Mouse (Mus musculus) c-Kit-negative CD71-positive TER-119-positive erythroid progenitor cells, embryonic 14.5 days (primary cell): ENCODE results near the gene Lrrc38.

Experiments
- DNase-seq: peaks from one replicate; pipeline ENCODE4 v3.0.0-alpha.2; 2013; ENCODE audit warnings: low read depth, low spot score

The Lrrc38 gene

DNA sequence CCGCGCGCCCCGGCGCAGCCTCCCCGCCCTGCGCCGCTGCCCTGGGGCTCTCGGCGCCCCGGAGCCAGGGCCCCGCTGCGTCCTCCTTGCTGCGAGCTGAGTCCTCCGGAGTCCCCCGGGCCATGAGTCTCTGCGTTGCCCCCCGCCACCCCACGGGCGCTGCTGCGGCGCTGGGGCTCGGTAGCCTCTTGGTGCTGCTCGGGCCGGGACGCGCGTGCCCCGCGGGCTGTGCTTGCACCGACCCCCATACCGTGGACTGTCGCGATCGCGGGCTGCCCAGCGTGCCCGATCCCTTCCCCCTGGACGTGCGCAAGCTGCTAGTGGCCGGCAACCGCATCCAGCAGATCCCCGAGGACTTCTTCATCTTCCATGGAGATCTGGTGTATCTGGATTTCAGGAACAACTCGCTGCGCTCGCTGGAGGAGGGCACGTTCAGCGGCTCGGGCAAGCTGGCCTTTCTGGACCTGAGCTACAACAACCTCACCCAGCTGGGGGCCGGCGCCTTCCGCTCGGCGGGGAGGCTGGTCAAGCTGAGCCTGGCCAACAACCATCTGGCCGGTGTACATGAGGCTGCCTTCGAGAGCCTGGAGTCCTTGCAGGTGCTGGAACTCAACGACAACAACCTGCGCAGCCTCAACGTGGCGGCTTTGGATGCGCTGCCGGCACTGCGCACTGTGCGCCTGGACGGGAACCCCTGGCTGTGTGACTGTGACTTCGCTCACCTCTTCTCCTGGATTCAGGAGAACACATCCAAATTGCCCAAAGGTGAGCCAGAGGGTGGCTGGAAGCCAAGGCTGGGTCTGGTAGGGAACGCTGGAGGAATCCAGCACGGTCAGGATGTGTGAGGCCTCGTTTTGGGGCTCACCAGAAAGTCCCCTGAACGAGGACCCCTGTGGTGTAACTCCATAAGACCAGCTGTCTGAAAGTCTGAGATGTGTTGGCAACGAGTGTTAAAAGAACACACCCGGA is 774 bp downstream of the Lrrc38 start:
- DNase-seq: no peak

DNA sequence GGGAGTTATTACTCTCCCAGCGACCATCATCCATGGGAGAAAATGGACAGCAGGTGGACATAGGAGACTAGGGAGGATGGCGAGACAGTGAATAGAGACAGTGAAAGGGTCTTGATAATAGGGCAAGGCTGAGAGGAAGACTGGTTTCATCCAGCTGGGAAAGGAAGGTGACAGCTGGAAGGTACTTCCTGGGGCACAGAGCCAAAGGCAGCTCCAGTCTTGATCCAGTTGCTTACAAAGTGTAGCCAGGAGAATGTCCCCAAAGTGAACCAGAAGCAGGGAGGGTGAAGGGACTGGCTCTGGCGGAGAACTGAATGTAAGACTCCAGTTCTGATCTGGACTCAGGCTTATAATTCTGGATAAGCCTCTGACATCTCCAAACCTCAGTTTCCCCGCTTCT is 2.7 kb downstream of the Lrrc38 start:
- DNase-seq: no peak

DNA sequence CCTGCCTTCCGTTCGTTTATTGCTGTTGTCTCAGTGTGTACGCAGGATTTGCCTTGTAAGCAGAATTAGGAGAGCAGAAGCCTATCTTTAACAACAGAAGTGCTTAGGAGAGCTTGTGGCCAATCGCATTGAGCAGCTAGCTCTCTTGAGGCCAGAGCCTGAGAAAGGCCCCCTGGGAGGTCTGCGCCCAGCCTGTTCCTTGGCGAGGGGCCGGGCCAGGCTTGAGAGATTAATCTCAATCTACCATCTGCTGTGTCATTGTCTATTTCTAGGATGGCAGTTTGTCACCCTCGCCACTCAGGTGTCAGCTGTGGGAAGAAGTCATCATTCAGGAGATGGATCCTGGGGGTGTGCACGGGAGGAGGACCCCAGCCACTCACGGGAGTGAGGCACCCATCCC is 12.0 kb downstream of the Lrrc38 start:
- no peak for DNase-seq

DNA sequence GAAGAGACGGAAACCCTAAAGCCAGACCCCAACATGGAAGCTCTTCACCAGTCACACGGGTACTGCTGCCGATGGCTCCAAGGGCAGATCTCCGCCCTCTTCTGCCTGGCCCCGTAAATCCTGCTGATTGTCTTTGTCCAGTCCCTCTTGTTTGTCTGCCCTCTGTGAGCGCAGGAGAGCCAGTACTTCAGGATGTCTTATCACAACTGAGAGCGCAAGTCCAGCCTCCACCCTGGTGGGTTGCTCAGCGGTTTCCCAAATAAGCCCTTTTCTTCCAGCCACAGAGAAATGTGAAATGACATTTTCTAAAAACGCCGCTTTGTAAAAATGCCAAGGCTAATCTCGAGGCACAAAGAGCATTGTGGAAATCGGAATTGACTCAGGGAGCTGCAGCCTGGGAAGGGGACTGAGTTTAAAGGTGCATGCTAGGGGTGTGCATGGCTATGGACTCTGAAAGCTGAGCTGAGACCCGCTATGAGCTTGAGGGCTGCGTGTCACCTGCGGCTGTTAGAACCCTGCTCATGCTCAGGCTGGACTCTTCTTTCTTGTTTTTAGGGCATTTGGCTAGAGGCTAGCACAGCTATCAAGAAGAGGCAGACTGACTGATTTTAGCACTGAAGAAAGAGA is 17.0 kb downstream of the Lrrc38 start:
- DNase-seq: no peak

DNA sequence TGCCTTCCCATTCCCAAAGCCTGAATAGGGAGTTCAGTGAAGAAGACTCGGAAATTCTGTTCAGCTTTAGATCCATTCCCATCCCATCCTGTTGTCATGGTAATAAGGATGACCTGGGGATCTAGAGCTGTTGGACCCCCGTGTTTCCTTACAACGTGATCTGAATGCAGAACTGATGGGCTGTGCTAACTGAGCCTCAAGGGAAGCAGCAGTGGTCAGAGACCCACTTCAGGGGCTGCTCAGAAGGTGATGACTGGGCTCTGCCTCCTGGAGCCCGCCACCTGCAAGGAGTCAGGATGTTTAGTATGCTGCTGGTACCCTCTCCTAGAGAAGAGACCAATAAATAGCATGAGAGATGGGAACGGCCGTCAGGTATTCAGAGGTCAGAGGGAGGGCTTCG is 29.9 kb downstream of the Lrrc38 start:
- DNase-seq: no peak

DNA sequence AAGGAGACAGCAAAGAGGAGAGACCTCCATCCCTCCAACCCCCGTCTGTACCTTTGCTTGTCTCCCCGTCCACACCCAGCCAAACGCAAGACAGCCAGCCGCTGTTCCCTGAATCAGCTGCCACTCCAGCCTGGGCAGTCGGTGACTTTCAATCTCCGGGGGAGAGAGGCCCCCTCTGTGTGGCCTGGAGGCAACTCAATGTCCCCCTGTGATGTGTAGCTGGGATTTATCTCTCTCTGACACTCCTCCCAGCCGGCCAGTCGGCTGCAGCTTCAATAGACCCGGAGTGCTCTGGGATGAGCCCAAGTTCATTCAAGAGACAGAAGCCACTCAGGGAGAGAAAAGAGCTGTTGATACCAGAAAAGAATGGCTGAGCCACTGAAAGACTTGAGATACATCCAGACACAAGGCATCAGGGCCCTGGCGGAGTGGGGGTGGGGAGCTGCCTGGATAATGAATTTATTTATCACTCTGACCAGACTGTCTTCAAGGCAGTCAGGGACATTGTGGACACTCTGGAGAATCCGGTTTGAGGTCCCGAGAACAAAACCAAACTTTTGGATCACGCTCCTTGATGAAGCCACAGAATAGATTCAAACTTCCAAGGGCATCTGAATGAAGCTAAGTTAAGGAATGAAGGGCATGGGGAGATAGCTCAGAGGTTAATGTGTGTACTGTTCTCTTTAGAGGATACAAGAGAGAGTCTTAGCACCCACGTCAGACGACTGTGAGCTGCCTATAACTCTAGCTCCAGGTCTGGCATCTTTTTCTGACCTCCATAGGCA is 30.6 kb downstream of the Lrrc38 start:
- no peak for DNase-seq

DNA sequence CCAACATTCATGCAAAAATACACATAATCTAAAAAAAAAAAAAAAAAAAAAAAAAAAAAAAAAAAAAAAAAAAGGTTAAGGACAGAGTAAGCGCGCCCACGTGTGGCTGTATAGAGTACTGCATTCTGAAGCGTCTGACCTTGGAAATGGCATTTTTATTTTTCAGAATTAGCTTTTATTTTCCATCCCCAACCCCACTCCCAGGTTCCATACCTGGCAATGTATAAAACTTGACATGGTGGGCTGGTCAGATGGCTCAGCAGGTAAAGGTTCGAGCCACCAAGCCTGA is 31.1 kb downstream of the Lrrc38 start:
- no peak for DNase-seq

DNA sequence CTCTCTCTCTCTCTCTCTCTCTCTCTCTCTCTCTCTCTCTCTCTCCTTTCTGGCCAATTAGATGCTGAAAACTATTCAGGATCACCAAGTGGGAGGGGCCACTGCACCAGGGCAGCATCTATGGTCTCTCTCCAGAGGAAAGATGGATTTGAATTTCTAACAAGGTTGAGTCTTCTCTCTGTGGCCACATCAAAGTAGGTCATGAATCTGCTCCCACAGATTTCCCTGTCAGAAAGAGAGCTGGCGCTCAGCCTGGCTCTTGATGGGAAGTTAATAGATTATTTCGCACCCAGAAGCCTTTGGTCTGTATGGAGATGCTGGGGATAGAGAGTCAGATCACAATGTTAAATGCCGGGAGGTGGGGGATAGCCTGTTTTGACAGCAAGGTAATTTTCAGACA is 32.6 kb downstream of the Lrrc38 start:
- no peak for DNase-seq

DNA sequence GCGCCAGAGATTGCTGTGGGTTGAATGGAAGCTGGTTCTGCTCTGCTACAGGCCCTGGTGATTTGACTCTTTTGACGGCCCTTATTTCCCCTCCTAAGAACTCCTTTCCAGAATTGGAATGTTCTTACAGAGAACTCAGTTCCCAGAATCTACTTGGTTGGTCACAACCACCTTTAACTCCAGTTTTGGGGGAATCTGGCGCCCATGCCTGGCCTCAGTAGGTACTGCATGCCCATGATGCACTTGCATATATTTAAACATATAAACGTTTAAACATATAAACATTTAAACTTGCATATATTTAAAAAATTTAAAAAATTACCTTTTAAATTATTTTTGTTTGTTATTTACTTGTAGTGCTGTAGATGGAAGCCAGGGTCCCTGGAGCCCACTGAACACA is 34.1 kb downstream of the Lrrc38 start:
- no peak for DNase-seq

DNA sequence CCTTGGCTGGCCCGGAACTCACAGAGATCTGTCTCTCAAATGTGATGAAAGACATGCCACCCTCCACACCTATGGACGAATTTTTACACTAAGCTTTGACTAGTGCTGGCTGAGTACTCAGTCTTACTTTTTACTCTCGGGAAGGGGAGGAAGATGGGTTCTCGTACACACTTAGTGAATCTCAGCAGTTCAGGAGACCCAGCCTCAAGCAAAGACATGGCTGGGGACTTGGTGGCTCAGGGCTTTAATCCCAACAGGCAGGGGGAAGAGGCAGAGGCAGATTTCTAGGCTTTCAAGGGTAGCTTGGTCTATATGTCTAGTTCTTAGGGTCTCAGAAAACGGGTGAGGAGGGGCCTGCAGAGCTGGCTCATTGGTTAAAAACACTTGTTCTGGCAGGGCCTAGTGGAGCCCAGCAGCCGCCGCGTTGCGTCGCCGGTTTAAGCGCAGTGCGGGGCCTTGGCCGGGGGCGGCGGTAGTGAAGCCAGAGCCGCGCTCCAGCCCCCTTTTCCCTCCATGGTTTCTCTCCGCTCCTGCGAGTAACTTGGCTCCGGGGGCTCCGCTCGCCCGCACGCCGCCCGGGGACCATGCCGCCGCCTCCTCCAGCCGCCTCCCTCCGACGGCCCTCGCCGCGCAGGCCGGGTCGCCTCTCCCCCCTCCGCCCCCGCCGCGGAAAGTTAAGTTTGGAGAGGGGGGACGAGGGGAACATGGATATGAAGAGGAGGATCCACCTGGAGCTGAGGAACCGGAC is 39.6 kb downstream of the Lrrc38 start:
- DNase-seq: no peak

DNA sequence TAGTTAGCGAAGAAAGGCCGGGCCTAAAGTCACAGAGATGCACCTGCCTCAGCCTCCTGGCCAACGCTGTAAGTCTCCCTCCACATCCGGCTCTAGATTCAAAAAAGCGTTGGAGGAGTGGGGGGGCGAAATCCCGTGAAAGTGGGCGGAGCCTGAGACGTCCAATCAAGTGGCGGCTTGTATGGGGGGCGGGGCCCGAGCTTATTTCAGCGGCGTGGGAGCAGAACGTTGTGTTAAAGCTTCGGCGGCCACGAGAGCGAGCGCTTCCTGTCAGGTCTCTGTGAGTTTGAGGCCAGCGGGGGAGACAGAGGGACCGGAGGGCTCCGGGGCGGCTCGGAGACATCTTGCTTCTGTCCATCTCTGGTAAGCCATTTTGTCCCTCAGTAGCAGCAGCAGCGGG is 44.6 kb downstream of the Lrrc38 start, which contains the start of gene Pramel1:
Gene Pramel1 (plus strand): TSS at position 248 of the 400 bp plus-strand sequence.
- DNase-seq: no peak

DNA sequence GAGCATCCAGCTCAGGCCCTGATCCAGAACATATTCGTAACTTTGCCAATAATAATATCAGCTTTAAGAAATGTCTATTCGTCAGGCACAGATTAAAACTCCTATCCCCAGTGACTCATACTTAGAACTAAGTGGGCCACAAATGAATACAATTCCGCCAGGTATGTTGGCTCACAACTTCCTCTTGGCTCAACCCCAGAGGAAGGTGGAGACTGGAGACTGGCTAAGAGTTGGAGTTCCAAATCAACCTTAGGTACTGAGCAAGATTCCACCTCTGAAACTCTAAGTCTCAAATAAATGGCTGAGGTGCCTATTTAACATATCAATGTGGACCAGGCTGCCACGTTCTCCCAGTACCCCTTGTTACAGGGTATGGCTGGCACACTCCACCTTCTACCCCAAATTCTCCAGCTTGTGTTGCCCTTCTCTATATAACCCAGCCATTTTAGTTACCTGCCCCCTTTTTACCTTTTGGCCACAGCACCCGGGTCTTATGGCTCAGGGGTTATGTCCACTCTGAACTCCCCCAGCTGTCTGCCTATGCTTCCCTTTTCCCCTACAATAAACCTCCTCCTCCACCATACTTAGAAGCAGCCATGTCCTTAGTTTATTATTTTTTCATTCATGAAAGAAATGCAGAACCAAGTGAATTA is 62.1 kb downstream of the Lrrc38 start:
- DNase-seq: peak; percentile 4

DNA sequence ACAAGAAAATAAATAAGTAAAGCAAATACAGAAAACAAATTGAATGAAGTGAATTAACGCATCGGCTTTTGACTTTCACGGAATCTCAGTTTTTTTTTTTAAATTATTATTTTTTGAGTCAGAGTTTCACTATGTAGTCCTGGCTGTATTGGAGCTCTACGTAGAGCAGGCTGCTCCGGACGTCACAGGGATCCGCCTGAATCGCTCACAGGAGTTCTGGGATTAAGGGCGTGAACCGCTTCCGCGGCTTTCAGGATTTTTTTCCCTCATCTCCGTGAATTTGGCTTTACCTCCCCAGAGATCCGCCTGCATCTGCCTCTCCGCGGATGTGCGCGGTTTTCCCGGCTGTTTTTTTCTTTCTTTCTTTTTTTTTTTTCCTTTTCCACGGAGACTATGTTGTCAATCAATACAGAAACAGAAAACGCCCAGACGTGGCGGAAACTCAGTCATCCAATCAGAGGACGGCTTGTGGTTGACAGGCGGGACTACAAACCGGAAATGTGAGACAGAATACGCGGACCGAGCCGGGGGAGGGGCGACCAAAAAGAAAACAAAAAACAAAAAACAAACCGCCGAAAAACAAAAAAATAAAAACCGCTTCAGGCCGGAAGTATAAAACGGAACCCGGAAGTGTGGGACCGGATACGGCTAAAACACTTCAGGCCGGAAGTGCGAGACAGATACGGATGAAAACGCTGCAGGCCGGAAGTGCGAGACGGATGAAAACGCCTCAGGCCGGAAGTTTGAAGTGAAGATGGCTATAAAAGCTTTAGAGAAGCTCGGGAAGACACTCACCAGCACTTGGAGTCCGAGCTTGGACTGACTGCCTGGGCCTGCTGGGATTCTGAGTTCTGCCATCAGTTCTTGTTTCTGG is 62.9 kb downstream of the Lrrc38 start, which contains the start of gene Pramef8:
Gene Pramef8 (plus strand): TSS at position 208 of the 874 bp plus-strand sequence.
- DNase-seq: peak; percentile 86

DNA sequence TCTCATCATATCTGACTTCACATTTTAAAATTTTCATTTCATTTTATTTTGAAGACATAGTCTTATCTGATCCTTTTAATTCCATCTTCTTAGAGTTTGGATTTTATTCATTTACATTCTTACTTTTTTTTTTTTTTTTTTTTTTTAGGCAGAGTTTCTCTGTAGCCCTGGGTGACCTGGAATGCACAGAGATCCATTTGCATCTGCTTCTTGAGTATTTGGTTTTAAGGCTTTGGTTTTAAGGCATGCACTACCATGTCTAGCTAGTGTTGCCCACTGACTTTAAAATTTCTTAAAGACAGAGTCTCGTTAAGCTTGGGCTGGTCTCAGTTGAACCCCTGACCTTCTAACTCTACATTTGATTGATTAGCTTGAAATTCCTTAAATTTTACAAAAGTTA is 64.1 kb downstream of the Lrrc38 start:
- no peak for DNase-seq

DNA sequence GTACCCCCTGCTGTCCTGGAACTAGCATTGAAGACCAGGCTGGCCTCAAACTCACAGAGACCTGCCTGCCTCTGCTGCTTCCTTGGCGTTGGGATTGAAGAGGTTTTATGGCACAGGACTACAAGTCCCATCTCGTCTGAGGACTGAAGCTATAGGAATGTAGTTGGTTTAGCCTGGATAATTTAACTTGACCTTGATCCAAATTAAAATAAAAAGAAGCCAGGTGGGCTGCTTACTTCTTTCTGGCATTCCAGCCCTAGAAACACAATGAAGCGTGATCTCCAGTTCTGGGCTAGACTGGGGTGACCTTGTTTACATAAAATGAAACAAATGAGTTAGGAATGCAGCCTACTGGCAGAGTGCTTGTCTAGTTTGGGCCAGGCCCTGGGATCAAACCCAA is 64.6 kb downstream of the Lrrc38 start:
- no peak for DNase-seq
